Mouse (Mus musculus) limb, embryonic 15.5 days (tissue): ENCODE measurements around the gene Rab15. TPM values are rescaled to one million over a fixed set of nuclear protein-coding genes. Genes with fewer than 3 reads are reported as not detected.

ENCODE experiments used
- ATAC-seq: fragments of 200-750 bp; cut with Nextera tagmentation; 2 replicates; pipeline ENCODE4 v1.8.0; 2017; ENCODE audit warnings: low read depth, moderate TSS enrichment; ENCODE audit not compliant: insufficient number of reproducible peaks, low FRiP score, low TSS enrichment
- H3K27ac ChIP-seq: fragments of 300-500 bp; sonication (generic); 2 replicates; pipeline ENCODE4 v1.5.1; 2015; ENCODE audit warnings: moderate library complexity, mild to moderate bottlenecking, inconsistent platforms
- H3K27me3 ChIP-seq: fragments of 300-500 bp; sonication (generic); 2 replicates; pipeline ENCODE4 v1.6.1; 2015; ENCODE audit warnings: inconsistent platforms
- H3K36me3 ChIP-seq: fragments of 300-500 bp; sonication (generic); 2 replicates; pipeline ENCODE4 v1.6.1; 2015; ENCODE audit warnings: inconsistent platforms
- H3K4me1 ChIP-seq: fragments of 300-500 bp; sonication (generic); 2 replicates; pipeline ENCODE4 v1.6.1; 2015; ENCODE audit warnings: inconsistent platforms
- H3K4me2 ChIP-seq: fragments of 300-500 bp; sonication (generic); 2 replicates; pipeline ENCODE4 v1.6.1; 2015; ENCODE audit warnings: mild to moderate bottlenecking, inconsistent platforms
- H3K4me3 ChIP-seq: fragments of 300-500 bp; sonication (generic); 2 replicates; pipeline ENCODE4 v1.5.1; 2015; ENCODE audit warnings: mild to moderate bottlenecking, inconsistent platforms
- H3K9ac ChIP-seq: fragments of 300-500 bp; sonication (generic); 2 replicates; pipeline ENCODE4 v1.6.1; 2015; ENCODE audit warnings: inconsistent platforms
- H3K9me3 ChIP-seq: fragments of 300-500 bp; sonication (generic); 2 replicates; pipeline ENCODE4 v1.6.1; 2016; ENCODE audit warnings: inconsistent platforms
- WGBS: fragments of 180-500 bp; shearing (Covaris S2); methylation state at CpG from one replicate; pipeline ENCODE4 v1.1.7; 2015; 5-methylcytosine and 5-hydroxymethylcytosine counted together
- polyA plus RNA-seq: library from polyadenylated mRNA; unstranded; fragments of >200 nt; fragmentation: Nextera tagmentation; extraction: Ambion mirVana; gene quantifications from 2 replicates; pipeline ENCODE4 v1.2.1, GENCODE M21; 2015

The Rab15 gene
- polyA plus RNA-seq, 1 experiment from 2014 or later: 28.6 TPM

GRCm38 (mm10) chr12:76817176-76817575 lies 5.5 kb downstream of the Rab15 start:
- peaks cover 5% of the 10 kb centered on the region; the same call in 1 of the 2 replicates for H3K27me3 ChIP-seq
- H3K4me2 ChIP-seq: no peak overlapping the region
- no peak overlapping the region for H3K4me3 ChIP-seq
- WGBS: 48% methylated on average over 4 of the region's 4 CpGs
- no peak overlapping the region for H3K27ac ChIP-seq
- no peaks in the 10 kb centered on the region for H3K36me3 ChIP-seq
- H3K9ac ChIP-seq: no peak overlapping the region
- peaks cover 43% of the 10 kb centered on the region for H3K4me1 ChIP-seq
- ATAC-seq: no peak
- no peaks in the 10 kb centered on the region for H3K9me3 ChIP-seq

GRCm38 (mm10) chr12:76816720-76817119 lies 6.0 kb downstream of the Rab15 start:
- Histone ChIP-seq H3K36me3 (no peaks in the 10 kb centered on the region), H3K4me1 (peaks cover 41% of the 10 kb centered on the region), H3K9ac (no peak overlapping the region), H3K27ac (no peak overlapping the region), H3K27me3 (peaks cover 5% of the 10 kb centered on the region; the same call in 1 of the 2 replicates), H3K4me2 (no peak overlapping the region), H3K9me3 (no peaks in the 10 kb centered on the region), H3K4me3 (no peak overlapping the region)
- ATAC-seq: no peak
- WGBS: 33% methylated on average over 4 of the region's 4 CpGs

- ATAC-seq: no peak
- Histone ChIP-seq H3K4me3 (no peak overlapping the region), H3K27ac (no peak overlapping the region), H3K9me3 (no peaks in the 10 kb centered on the region), H3K4me1 (peaks cover 17% of the 10 kb centered on the region), H3K4me2 (no peak overlapping the region), H3K36me3 (no peaks in the 10 kb centered on the region), H3K27me3 (no peaks in the 10 kb centered on the region), H3K9ac (no peak overlapping the region)
- 87% methylated on average over 2 of the region's 2 CpGs for WGBS
These were observed 8.6 kb downstream of the Rab15 start for GRCm38 (mm10) chr12:76814120-76814519.

- H3K27me3 ChIP-seq: no peaks in the 10 kb centered on the region
- no peak overlapping the region for H3K9ac ChIP-seq
- H3K4me3 ChIP-seq: no peak overlapping the region
- no peaks in the 10 kb centered on the region for H3K36me3 ChIP-seq
- 74% methylated on average over 10 of the region's 10 CpGs for WGBS
- H3K9me3 ChIP-seq: no peaks in the 10 kb centered on the region
- no peak overlapping the region for H3K4me2 ChIP-seq
- no peak overlapping the region for H3K27ac ChIP-seq
- H3K4me1 ChIP-seq: peaks cover 14% of the 10 kb centered on the region
- no peak for ATAC-seq
These were observed 9.2 kb downstream of the Rab15 start for GRCm38 (mm10) chr12:76813543-76813942.

GRCm38 (mm10) chr12:76811006-76811405 lies 11.7 kb downstream of the Rab15 start:
- 96% methylated on average over 4 of the region's 4 CpGs for WGBS
- ATAC-seq: no peak
- H3K9ac ChIP-seq: no peak overlapping the region
- H3K36me3 ChIP-seq: no peaks in the 10 kb centered on the region
- H3K4me3 ChIP-seq: no peak overlapping the region
- H3K4me1 ChIP-seq: no peaks in the 10 kb centered on the region
- no peak overlapping the region for H3K4me2 ChIP-seq
- no peak overlapping the region for H3K27ac ChIP-seq
- no peaks in the 10 kb centered on the region for H3K9me3 ChIP-seq
- H3K27me3 ChIP-seq: no peaks in the 10 kb centered on the region

- no peak overlapping the region for H3K4me2 ChIP-seq
- no peak overlapping the region for H3K9ac ChIP-seq
- no peaks in the 10 kb centered on the region for H3K27me3 ChIP-seq
- H3K9me3 ChIP-seq: no peaks in the 10 kb centered on the region
- 90% methylated on average over 5 of the region's 5 CpGs for WGBS
- no peak overlapping the region for H3K27ac ChIP-seq
- no peaks in the 10 kb centered on the region for H3K4me1 ChIP-seq
- no peak overlapping the region for H3K4me3 ChIP-seq
- H3K36me3 ChIP-seq: no peaks in the 10 kb centered on the region
- no peak for ATAC-seq
These were observed 12.2 kb downstream of the Rab15 start for GRCm38 (mm10) chr12:76810491-76810890.

- H3K4me3 ChIP-seq: no peak overlapping the region
- no peak overlapping the region for H3K9ac ChIP-seq
- 75% methylated on average over 10 of the region's 10 CpGs for WGBS
- H3K27me3 ChIP-seq: no peaks in the 10 kb centered on the region
- H3K27ac ChIP-seq: no peak overlapping the region
- no peak for ATAC-seq
- no peaks in the 10 kb centered on the region for H3K4me1 ChIP-seq
- no peaks in the 10 kb centered on the region for H3K9me3 ChIP-seq
- no peaks in the 10 kb centered on the region for H3K36me3 ChIP-seq
- no peak overlapping the region for H3K4me2 ChIP-seq
These were observed 14.9 kb downstream of the Rab15 start for GRCm38 (mm10) chr12:76807796-76808195.

- 89% methylated on average over 10 of the region's 10 CpGs for WGBS
- Histone ChIP-seq H3K36me3 (no peaks in the 10 kb centered on the region), H3K9me3 (no peaks in the 10 kb centered on the region), H3K4me1 (no peaks in the 10 kb centered on the region), H3K4me2 (no peak overlapping the region), H3K4me3 (no peak overlapping the region), H3K27ac (no peak overlapping the region), H3K27me3 (no peaks in the 10 kb centered on the region), H3K9ac (no peak overlapping the region)
- no peak for ATAC-seq
These were observed 17.5 kb downstream of the Rab15 start for GRCm38 (mm10) chr12:76805056-76805811.

GRCm38 (mm10) chr12:76803700-76804252 lies 18.9 kb downstream of the Rab15 start:
- Histone ChIP-seq H3K4me2 (no peak overlapping the region), H3K27ac (no peak overlapping the region), H3K4me1 (no peaks in the 10 kb centered on the region), H3K27me3 (no peaks in the 10 kb centered on the region), H3K36me3 (no peaks in the 10 kb centered on the region), H3K9ac (no peak overlapping the region), H3K9me3 (no peaks in the 10 kb centered on the region), H3K4me3 (no peak overlapping the region)
- 49% methylated on average over 7 of the region's 7 CpGs for WGBS
- no peak for ATAC-seq

- Histone ChIP-seq H3K36me3 (no peaks in the 10 kb centered on the region), H3K27ac (no peak overlapping the region), H3K27me3 (no peaks in the 10 kb centered on the region), H3K4me2 (no peak overlapping the region), H3K4me3 (no peak overlapping the region), H3K4me1 (no peaks in the 10 kb centered on the region), H3K9ac (no peak overlapping the region), H3K9me3 (no peaks in the 10 kb centered on the region)
- ATAC-seq: no peak
- WGBS: 91% methylated on average over 10 of the region's 10 CpGs
These were observed 19.7 kb downstream of the Rab15 start for GRCm38 (mm10) chr12:76803028-76803427.

GRCm38 (mm10) chr12:76798008-76798720 lies 24.5 kb downstream of the Rab15 start:
- H3K4me3 ChIP-seq: no peak overlapping the region
- H3K4me2 ChIP-seq: no peak overlapping the region
- H3K27ac ChIP-seq: no peak overlapping the region
- no peaks in the 10 kb centered on the region for H3K4me1 ChIP-seq
- no peaks in the 10 kb centered on the region for H3K9me3 ChIP-seq
- no peaks in the 10 kb centered on the region for H3K27me3 ChIP-seq
- H3K9ac ChIP-seq: no peak overlapping the region
- ATAC-seq: no peak
- no peaks in the 10 kb centered on the region for H3K36me3 ChIP-seq
- 77% methylated on average over 5 of the region's 5 CpGs for WGBS

- ATAC-seq: no peak
- Histone ChIP-seq H3K4me2 (no peak overlapping the region), H3K9ac (no peak overlapping the region), H3K27me3 (no peaks in the 10 kb centered on the region), H3K27ac (no peak overlapping the region), H3K9me3 (no peaks in the 10 kb centered on the region), H3K36me3 (no peaks in the 10 kb centered on the region), H3K4me1 (no peaks in the 10 kb centered on the region), H3K4me3 (no peak overlapping the region)
- 79% methylated on average over 7 of the region's 7 CpGs for WGBS
These were observed 25.7 kb downstream of the Rab15 start for GRCm38 (mm10) chr12:76796938-76797539.
